Mouse (Mus musculus): ENCODE data around the gene Il12rb1.

GRCm38 (mm10) chr8:70850947-70851346, 42.7 kb downstream of the Il12rb1 start:
- TF ChIP-seq POLR2A (IDR thresholded peaks at IDR 0.05; ENCODE audit: control insufficient read depth, extremely low read depth, insufficient read depth, low read length, poor library complexity) (no peak), CTCF (IDR thresholded peaks at IDR 0.05; ENCODE audit: borderline replicate concordance, control insufficient read depth, extremely low read depth, insufficient read depth, low read length, poor library complexity) (no peak)

Measured in thymus, adult 2 months (tissue).